Mouse (Mus musculus) E14TG2a.4 (cell line): ENCODE measurements around the gene Brinp2.

Experiments
- CTCF ChIP-seq: conservative IDR thresholded peaks from 2 replicates; pipeline ENCODE4 v1.5.1; 2014; ENCODE audit warnings: low read length
- POU5F1 ChIP-seq: IDR thresholded peaks from 2 replicates; pipeline ENCODE4 v1.6.1; 2014; ENCODE audit warnings: low read length, borderline replicate concordance

GRCm38 (mm10) chr1:158383210-158383609, 27.1 kb upstream of the Brinp2 start:
- no peak for TF ChIP-seq CTCF
- no peak for TF ChIP-seq POU5F1
